Mouse (Mus musculus): Measurements from ENCODE around the gene Ctsd.
A peak's percentile ranks its signal among the peaks of the same experiment; 100 is the strongest.

Ctsd gene

GRCm38 (mm10) chr7:142399250-142399649 lies 11.4 kb upstream of the Ctsd start:
- DNase-seq: no peak

- DNase-seq: no peak
Measured at GRCm38 (mm10) chr7:142398052-142398451, 10.2 kb upstream of the Ctsd start.

- no peak for DNase-seq
Measured at GRCm38 (mm10) chr7:142396611-142397010, 8.8 kb upstream of the Ctsd start.

- DNase-seq: no peak
Measured at GRCm38 (mm10) chr7:142395472-142395871, 7.6 kb upstream of the Ctsd start.

GRCm38 (mm10) chr7:142394261-142395190 lies 6.7 kb upstream of the Ctsd start:
- no peak for DNase-seq

- DNase-seq: no peak
Measured at GRCm38 (mm10) chr7:142393191-142393590, 5.4 kb upstream of the Ctsd start.

GRCm38 (mm10) chr7:142391609-142392008 lies 3.8 kb upstream of the Ctsd start:
- no peak for DNase-seq

- no peak for DNase-seq
Measured at GRCm38 (mm10) chr7:142391108-142391507, 3.3 kb upstream of the Ctsd start.

- DNase-seq: no peak
Measured at GRCm38 (mm10) chr7:142389961-142390650, 2.3 kb upstream of the Ctsd start.

- no peak for DNase-seq
Measured at GRCm38 (mm10) chr7:142388740-142389139, 902 bp upstream of the Ctsd start.

GRCm38 (mm10) chr7:142388198-142388597 lies 360 bp upstream of the Ctsd start:
- no peak for DNase-seq

GRCm38 (mm10) chr7:142386621-142387201 lies 1.1 kb downstream of the Ctsd start:
- DNase-seq: peak; percentile 26 to 42

- no peak for DNase-seq
Measured at GRCm38 (mm10) chr7:142385742-142386403, 2.0 kb downstream of the Ctsd start.

- no peak for DNase-seq
Measured at GRCm38 (mm10) chr7:142384306-142384705, 3.5 kb downstream of the Ctsd start.

GRCm38 (mm10) chr7:142382567-142382966 lies 5.3 kb downstream of the Ctsd start, which contains the start of gene Gm49369:
Gene Gm49369, minus strand, starts transcription at chr7:142382667.
- DNase-seq: no peak

GRCm38 (mm10) chr7:142381175-142381574 lies 6.7 kb downstream of the Ctsd start:
- no peak for DNase-seq

GRCm38 (mm10) chr7:142379186-142379585 lies 8.7 kb downstream of the Ctsd start:
- no peak for DNase-seq

- no peak for DNase-seq
Measured at GRCm38 (mm10) chr7:142377233-142377925, 10.5 kb downstream of the Ctsd start.

GRCm38 (mm10) chr7:142376096-142376495 lies 11.7 kb downstream of the Ctsd start:
- no peak for DNase-seq

GRCm38 (mm10) chr7:142375261-142375724 lies 12.5 kb downstream of the Ctsd start:
- peak; percentile 78 to 82 for DNase-seq

GRCm38 (mm10) chr7:142374413-142375015 lies 13.3 kb downstream of the Ctsd start:
- peak in 1 of 2 experiments; percentile 47 for DNase-seq
